Mouse (Mus musculus): ENCODE results near the gene Sema4c.

Sema4c gene

DNA sequence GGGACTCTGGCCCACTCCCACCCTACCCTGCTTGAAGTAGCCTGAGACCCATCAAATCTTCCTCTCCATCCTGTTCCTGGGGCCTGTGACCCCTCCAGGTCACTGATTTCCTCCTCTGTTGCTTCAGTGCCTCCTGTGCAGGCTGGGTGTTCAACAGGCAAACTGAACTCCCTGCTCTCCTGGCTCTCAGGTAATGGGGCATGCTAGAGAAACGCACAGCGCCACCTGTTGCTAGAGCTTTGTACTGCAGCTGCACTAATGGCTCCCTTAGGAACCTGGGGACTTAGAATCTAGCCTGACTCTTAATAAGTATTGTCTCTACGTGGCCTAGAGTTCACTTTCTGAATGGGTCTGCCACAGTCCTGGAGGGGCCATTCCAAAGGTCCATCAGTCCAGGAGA lies 56.9 kb downstream of the Sema4c start:
- DNase-seq (ENCODE audit: low spot score) = peak; percentile 40
